11 mouse cellular contexts compared by ENCODE assay signal in genomic region chr10:110707390-110708113, GRCm38 (mm10). TPM values are rescaled to one million over a fixed set of nuclear protein-coding genes. Genes with fewer than 3 reads are reported as not detected.
DNase-seq lines count a peak whose midpoint lies in the region; ATAC-seq and TF ChIP-seq lines count a peak whose summit lies in the region.
"Had no signal": no experiment of that assay in that cellular context is flagged by ENCODE, and none has a peak within 500 bp of the region (broad histone marks: within the 10 kb centered on the region; RNA-seq: fewer than 3 reads in every experiment).

No protein-coding gene starts in this region.

- H3K4me2 ChIP-seq in midbrain, embryonic 15.5 days: no peak overlapping the region
- H3K4me2 ChIP-seq: stomach, embryonic 15.5 days had no signal

- no peaks in the 10 kb centered on the region for H3K27me3 ChIP-seq in midbrain, embryonic 15.5 days (replicated peaks)
- H3K27me3 ChIP-seq: stomach, embryonic 15.5 days had no signal

- H3K4me3 ChIP-seq in midbrain, embryonic 15.5 days: no peak overlapping the region
- H3K4me3 ChIP-seq in lung, adult 2 months (replicated peaks; ENCODE audit: extremely low read depth, low read depth, low read length): no peak overlapping the region
- H3K4me3 ChIP-seq: stomach, embryonic 15.5 days had no signal

- 58% methylated on average over 16 of the region's 16 CpGs for WGBS in midbrain, embryonic 15.5 days
- WGBS in lung, adult 2 months: 48% methylated on average over 16 of the region's 16 CpGs

- H3K9ac ChIP-seq in midbrain, embryonic 15.5 days: no peak overlapping the region
- H3K9ac ChIP-seq: stomach, embryonic 15.5 days had no signal

- no peak for TF ChIP-seq CTCF in lung, adult 2 months (IDR thresholded peaks at IDR 0.05; ENCODE audit: insufficient read depth, low read length)

- no peaks in the 10 kb centered on the region for H3K4me1 ChIP-seq in midbrain, embryonic 15.5 days
- H3K4me1 ChIP-seq in lung, adult 2 months (ENCODE audit: control insufficient read depth, insufficient read depth, low read length): no peaks in the 10 kb centered on the region
- H3K4me1 ChIP-seq: stomach, embryonic 15.5 days had no signal

- no peaks in the 10 kb centered on the region for H3K36me3 ChIP-seq in midbrain, embryonic 15.5 days (replicated peaks)
- H3K36me3 ChIP-seq: G1E; stomach, embryonic 15.5 days had no signal

- TF ChIP-seq POLR2A in lung, adult 2 months (IDR thresholded peaks at IDR 0.05; ENCODE audit: borderline replicate concordance, extremely low read depth, low read depth, low read length): no peak

- H3K27ac ChIP-seq in midbrain, embryonic 15.5 days: no peak overlapping the region
- H3K27ac ChIP-seq: stomach, embryonic 15.5 days had no signal

- ATAC-seq in midbrain, embryonic 15.5 days (replicated peaks): 0 out of 2 replicates have a peak, but pooled peaks have one; percentile 54

- DNase-seq in layer of hippocampus, adult 11-12 months (ENCODE audit: low spot score): peak; percentile 6
- DNase-seq in layer of hippocampus, adult 9-11 months: no peak
- DNase-seq in brain, embryonic 18.5 days (ENCODE audit: low read depth, low spot score): peak; percentile 22
- DNase-seq in kidney, adult 9 months: peak; percentile 90
- DNase-seq in lung, postnatal 4 days: no peak
- no peak for DNase-seq in lung, adult 2 months
- DNase-seq in adrenal gland, postnatal 25 days: no peak
- DNase-seq: gastrocnemius, postnatal 10 days had no signal

- no peaks in the 10 kb centered on the region for H3K9me3 ChIP-seq in midbrain, embryonic 15.5 days
- H3K9me3 ChIP-seq: G1E; stomach, embryonic 15.5 days had no signal

RNA-seq across cellular contexts. Expression of gene E2f7, which starts 37.7 kb away (rescaled TPM):
- 6.1 and 7.1 TPM in 2 replicates for polyA plus RNA-seq in midbrain, embryonic 15.5 days (2015; fragmentation: Nextera tagmentation; extraction: Ambion mirVana)
- polyA plus RNA-seq in lung, adult 2 months (2012; rRNA removed): 0.40 TPM in 2 replicates
- 2.8 and 2.9 TPM in 2 replicates for total RNA-seq in adrenal gland, postnatal 25 days (2021)

Comparison
In these comparisons a context has a peak if more than half of its experiments do, and no peak if none do; other contexts are left out.
1. DNase-seq: peak in layer of hippocampus, adult 11-12 months (single experiment), brain, embryonic 18.5 days (single experiment) and kidney, adult 9 months (single experiment); none in layer of hippocampus, adult 9-11 months (single experiment), lung, postnatal 4 days (0 of 2), lung, adult 2 months (single experiment) and adrenal gland, postnatal 25 days (single experiment).